Mouse (Mus musculus) hindbrain, postnatal 0 days (tissue): ENCODE data around the gene Pttg1ip. TPM values are rescaled to one million over a fixed set of nuclear protein-coding genes. Genes with fewer than 3 reads are reported as not detected.

Experiments
- ATAC-seq: fragments of 200-750 bp; cut with Nextera tagmentation; 2 replicates; pipeline ENCODE4 v1.8.0; 2017; ENCODE audit warnings: mild to moderate bottlenecking, moderate TSS enrichment, moderate library complexity
- DNase-seq: peaks from one replicate; pipeline ENCODE4 v3.0.0-alpha.2; 2015; ENCODE audit warnings: low spot score
- H3K27ac ChIP-seq: fragments of 300-500 bp; sonication (generic); 2 replicates; pipeline ENCODE4 v1.5.1; 2014; ENCODE audit warnings: mild to moderate bottlenecking
- H3K27me3 ChIP-seq: fragments of 300-500 bp; sonication (generic); 2 replicates; pipeline ENCODE4 v1.6.1; 2014; ENCODE audit warnings: low read length, mixed read lengths; ENCODE audit not compliant: insufficient read depth
- H3K36me3 ChIP-seq: fragments of 300-500 bp; sonication (generic); 2 replicates; pipeline ENCODE4 v1.6.1; 2014; ENCODE audit warnings: low read length, mixed read lengths; ENCODE audit not compliant: insufficient read depth
- H3K4me1 ChIP-seq: fragments of 300-500 bp; sonication (generic); 2 replicates; pipeline ENCODE4 v1.6.1; 2014; ENCODE audit warnings: antibody characterized with exemption, low read length, mixed read lengths; ENCODE audit not compliant: insufficient read depth
- H3K4me2 ChIP-seq: fragments of 300-500 bp; sonication (generic); 2 replicates; pipeline ENCODE4 v1.6.1; 2014; ENCODE audit warnings: low read depth, mild to moderate bottlenecking, low read length, moderate library complexity, mixed read lengths
- H3K4me3 ChIP-seq: fragments of 300-500 bp; sonication (generic); 2 replicates; pipeline ENCODE4 v1.5.1; 2014; ENCODE audit warnings: low read length
- H3K9ac ChIP-seq: fragments of 300-500 bp; sonication (generic); replicated peaks from 2 replicates; pipeline ENCODE4 v1.6.1; 2014; ENCODE audit warnings: mild to moderate bottlenecking, low read length, moderate library complexity, mixed read lengths
- H3K9me3 ChIP-seq: fragments of 300-500 bp; sonication (generic); 2 replicates; pipeline ENCODE4 v1.6.1; 2016; ENCODE audit warnings: low read length, mixed read lengths
- CTCF ChIP-seq: IDR thresholded peaks from 2 replicates; pipeline ENCODE4 v1.5.1; 2016; ENCODE audit warnings: antibody characterized with exemption, control low read depth, low read depth
- WGBS: fragments of 180-500 bp; shearing (Covaris S2); extraction: QIAGEN DNeasy Blood & Tissue Kit; methylation state at CpG from one replicate; pipeline ENCODE4 v1.1.7; 2014; 5-methylcytosine and 5-hydroxymethylcytosine counted together
- polyA plus RNA-seq: library from polyadenylated mRNA; unstranded; fragments of >200 nt; fragmentation: Nextera tagmentation; extraction: Ambion mirVana; gene quantifications from 2 replicates; pipeline ENCODE4 v1.2.1, GENCODE M21; 2015
- total RNA-seq: library from RNA; depleted of rRNA; stranded (reverse); fragments of >200 nt; gene quantifications from 2 replicates; pipeline ENCODE4 v1.2.3, GENCODE M21; 2014

Gene Pttg1ip
- total and polyA plus RNA-seq, 2 experiments from 2014 or later, result 85.9 to 87.3 TPM

DNA sequence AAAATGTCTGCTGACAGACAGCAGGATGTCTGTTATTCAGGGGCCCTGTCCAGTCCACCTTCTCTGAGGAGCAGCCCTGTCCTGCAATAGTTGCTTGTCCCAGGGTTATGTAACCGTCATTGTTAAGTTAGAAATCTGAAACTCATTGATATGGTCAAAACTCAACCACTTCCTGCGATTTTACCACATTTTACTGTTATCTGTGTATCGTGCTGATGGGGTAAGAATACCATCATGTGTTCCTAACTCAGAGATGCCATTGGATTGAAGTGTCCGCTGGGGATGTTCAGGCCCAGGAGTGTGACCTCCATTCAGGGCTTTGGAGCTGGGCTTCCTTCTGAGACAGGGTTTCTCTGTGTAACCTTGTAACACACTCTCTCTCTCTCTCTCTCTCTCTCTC is 26.6 kb upstream of the Pttg1ip start:
- WGBS, result 93% methylated on average over 4 of the region's 4 CpGs
- no peak for TF ChIP-seq CTCF
- Histone ChIP-seq H3K4me2 (no peak overlapping the region), H3K27me3 (no peaks in the 10 kb centered on the region), H3K4me3 (no peak overlapping the region), H3K27ac (no peak overlapping the region), H3K36me3 (no peaks in the 10 kb centered on the region), H3K4me1 (no peaks in the 10 kb centered on the region), H3K9me3 (no peaks in the 10 kb centered on the region), H3K9ac (no peak overlapping the region)
- ATAC-seq (no peak), DNase-seq (no peak)

DNA sequence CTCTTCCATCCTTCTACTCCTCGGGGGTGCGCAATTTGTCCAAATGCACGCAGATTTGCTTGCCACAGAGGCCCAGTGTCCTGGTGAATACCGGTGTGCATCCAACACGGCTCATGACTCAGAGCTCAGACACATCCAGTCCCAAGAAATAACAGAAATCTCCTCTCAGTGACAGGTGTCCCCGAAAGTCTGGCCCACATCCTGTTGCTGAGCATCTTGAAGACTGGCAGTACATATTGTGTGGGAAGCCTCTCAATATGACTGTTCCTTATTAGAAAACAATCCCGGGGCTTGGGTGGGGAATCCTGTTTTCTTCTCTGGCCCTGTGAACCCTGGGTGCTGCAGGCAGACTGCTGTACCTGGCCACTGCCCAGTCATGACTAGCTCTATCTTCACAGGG is 24.9 kb upstream of the Pttg1ip start:
- no peak overlapping the region for H3K4me2 ChIP-seq
- no peaks in the 10 kb centered on the region for H3K4me1 ChIP-seq
- DNase-seq, result no peak
- ATAC-seq, result no peak
- no peak overlapping the region for H3K9ac ChIP-seq
- H3K27me3 ChIP-seq, result no peaks in the 10 kb centered on the region
- no peak overlapping the region for H3K27ac ChIP-seq
- no peak for TF ChIP-seq CTCF
- H3K9me3 ChIP-seq, result no peaks in the 10 kb centered on the region
- no peaks in the 10 kb centered on the region for H3K36me3 ChIP-seq
- WGBS, result 88% methylated on average over 7 of the region's 7 CpGs
- no peak overlapping the region for H3K4me3 ChIP-seq

DNA sequence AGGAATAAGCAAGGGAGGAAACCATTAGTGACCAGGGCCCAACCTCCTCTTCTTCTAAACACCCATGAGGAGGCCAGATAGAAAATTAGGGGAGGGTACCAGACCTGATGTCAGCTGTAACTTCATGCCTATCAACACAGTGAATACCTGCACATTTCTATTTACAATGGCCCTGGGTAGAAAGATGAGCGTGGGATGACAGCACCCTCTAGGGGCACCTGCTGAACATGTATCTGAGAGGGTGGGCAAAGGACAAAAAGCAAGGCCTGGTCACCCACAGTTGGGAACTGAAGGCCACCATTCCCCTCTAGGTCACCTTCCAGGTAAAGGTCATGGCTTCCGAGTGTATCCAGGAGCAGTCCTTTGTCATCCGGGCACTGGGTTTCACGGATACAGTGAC is 23.9 kb upstream of the Pttg1ip start:
- ATAC-seq (no peak), DNase-seq (no peak)
- Histone ChIP-seq H3K27ac (no peak overlapping the region), H3K36me3 (no peaks in the 10 kb centered on the region), H3K9me3 (no peaks in the 10 kb centered on the region), H3K9ac (no peak overlapping the region), H3K4me2 (no peak overlapping the region), H3K27me3 (no peaks in the 10 kb centered on the region), H3K4me1 (no peaks in the 10 kb centered on the region), H3K4me3 (no peak overlapping the region)
- TF ChIP-seq CTCF, result peak; percentile 49
- 90% methylated on average over 4 of the region's 4 CpGs for WGBS

DNA sequence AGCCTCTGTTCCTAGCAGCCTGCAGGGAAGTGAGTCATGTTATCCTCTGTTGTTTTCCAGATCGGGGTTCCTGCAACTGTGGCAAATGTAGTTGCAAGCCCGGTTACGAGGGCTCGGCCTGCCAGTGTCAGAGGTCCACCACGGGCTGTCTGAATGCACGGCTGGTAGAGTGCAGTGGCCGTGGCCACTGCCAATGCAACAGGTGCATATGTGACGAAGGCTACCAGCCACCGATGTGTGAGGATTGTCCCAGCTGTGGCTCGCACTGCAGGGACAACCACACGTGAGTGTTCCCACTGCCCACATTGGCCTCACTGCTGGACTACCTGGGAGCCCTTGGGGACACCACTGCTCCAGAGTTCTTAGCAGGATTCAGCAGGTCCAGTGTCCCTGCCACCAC is 21.4 kb upstream of the Pttg1ip start:
- H3K27me3 ChIP-seq, result no peaks in the 10 kb centered on the region
- 84% methylated on average over 11 of the region's 11 CpGs for WGBS

DNA sequence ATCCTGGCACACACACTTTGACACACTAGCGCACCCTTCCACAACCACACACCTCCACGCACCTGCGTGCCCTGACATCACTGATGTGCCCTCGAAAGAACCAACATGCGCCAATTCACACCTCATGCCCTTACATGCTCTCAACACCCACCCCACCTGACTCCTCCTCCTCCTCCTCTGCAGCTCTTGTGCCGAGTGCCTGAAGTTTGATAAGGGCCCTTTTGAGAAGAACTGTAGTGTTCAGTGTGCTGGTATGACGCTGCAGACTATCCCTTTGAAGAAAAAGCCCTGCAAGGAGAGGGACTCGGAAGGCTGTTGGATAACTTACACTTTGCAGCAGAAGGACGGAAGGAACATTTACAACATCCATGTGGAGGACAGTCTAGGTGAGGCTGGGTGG is 20.7 kb upstream of the Pttg1ip start:
- WGBS, result 91% methylated on average over 9 of the region's 9 CpGs
- Histone ChIP-seq H3K4me2 (no peak overlapping the region), H3K4me1 (no peaks in the 10 kb centered on the region), H3K27ac (no peak overlapping the region), H3K36me3 (no peaks in the 10 kb centered on the region), H3K4me3 (no peak overlapping the region), H3K27me3 (no peaks in the 10 kb centered on the region), H3K9me3 (no peaks in the 10 kb centered on the region), H3K9ac (no peak overlapping the region)
- no peak for TF ChIP-seq CTCF
- ATAC-seq (no peak), DNase-seq (no peak)

More for the DNA sequence above, 21.4 kb upstream of the Pttg1ip start:
- DNase-seq (no peak), ATAC-seq (no peak)
- Histone ChIP-seq H3K4me2 (no peak overlapping the region), H3K36me3 (no peaks in the 10 kb centered on the region), H3K4me1 (no peaks in the 10 kb centered on the region), H3K4me3 (no peak overlapping the region), H3K9me3 (no peaks in the 10 kb centered on the region), H3K27ac (no peak overlapping the region), H3K9ac (no peak overlapping the region)
- no peak for TF ChIP-seq CTCF

DNA sequence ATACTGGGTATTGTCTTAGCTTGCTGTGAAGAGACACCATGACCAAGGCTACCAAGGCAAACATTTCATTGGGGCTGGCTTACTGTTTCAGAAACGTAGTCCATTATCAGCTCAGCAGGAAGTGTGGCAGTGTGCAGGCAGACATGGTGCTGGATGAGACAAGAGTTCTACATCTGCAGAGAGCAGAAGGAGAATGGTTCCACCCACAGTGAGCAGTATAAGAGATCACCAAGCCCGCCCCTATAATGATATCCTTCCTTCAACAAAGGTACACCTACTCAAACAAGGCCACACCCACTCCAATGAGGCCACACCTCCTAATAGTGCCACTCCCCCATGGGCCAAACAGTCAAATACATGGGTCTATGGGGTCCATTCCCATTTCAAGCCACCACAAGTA is 20.0 kb upstream of the Pttg1ip start:
- Histone ChIP-seq H3K27me3 (no peaks in the 10 kb centered on the region), H3K9me3 (no peaks in the 10 kb centered on the region), H3K36me3 (no peaks in the 10 kb centered on the region), H3K4me2 (no peak overlapping the region), H3K4me3 (no peak overlapping the region), H3K4me1 (no peaks in the 10 kb centered on the region), H3K9ac (no peak overlapping the region), H3K27ac (no peak overlapping the region)
- no peak for ATAC-seq
- no peak for DNase-seq
- no peak for TF ChIP-seq CTCF
- WGBS, result 74% methylated on average over 2 of the region's 2 CpGs

DNA sequence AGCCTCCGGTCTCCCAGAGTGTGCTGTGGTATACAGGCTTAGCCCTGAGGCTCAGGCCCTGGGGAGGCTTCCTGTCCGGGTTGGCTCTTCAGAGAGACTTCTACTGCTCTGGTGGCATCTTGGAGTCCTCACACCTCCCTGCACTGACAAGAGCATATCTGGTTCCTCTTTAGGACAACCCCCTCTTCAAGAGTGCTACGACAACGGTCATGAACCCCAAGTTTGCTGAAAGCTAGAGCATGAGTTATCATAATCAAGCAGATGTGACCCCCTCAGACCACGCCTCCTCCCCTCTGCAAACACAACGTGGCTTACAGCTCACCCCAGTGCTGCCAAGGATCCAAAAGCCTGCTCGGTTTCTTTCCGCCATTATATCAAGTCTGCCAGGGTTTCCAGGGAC is 16.5 kb upstream of the Pttg1ip start:
- no peak overlapping the region for H3K4me2 ChIP-seq
- H3K36me3 ChIP-seq, result no peaks in the 10 kb centered on the region
- H3K4me3 ChIP-seq, result no peak overlapping the region
- no peak for TF ChIP-seq CTCF
- no peak overlapping the region for H3K9ac ChIP-seq
- no peaks in the 10 kb centered on the region for H3K27me3 ChIP-seq
- WGBS, result 81% methylated on average over 8 of the region's 8 CpGs
- no peaks in the 10 kb centered on the region for H3K9me3 ChIP-seq
- H3K27ac ChIP-seq, result no peak overlapping the region
- no peak for DNase-seq
- no peak for ATAC-seq
- H3K4me1 ChIP-seq, result no peaks in the 10 kb centered on the region

DNA sequence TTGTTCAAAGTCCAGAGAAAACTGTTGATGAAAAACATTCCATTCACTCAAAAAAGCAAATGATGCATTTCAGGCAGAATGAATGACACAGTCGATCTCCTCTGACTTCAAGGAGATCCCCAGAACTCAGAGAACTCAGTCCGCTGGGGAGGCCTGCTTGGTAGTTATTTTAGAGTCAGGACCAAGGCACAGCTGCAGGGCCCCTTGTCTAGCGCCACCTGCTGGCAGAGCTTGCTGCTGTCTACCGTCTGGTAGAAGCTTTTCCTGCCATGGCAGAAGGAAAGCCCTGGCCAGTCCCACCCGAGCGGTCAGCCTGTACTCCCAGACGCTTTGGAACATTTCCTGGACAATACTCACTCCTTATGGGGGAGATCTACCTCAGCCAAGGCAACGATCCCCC is 14.9 kb upstream of the Pttg1ip start:
- DNase-seq, result peak; percentile 72
- Histone ChIP-seq H3K27ac (no peak overlapping the region), H3K4me1 (no peaks in the 10 kb centered on the region), H3K9ac (no peak overlapping the region), H3K9me3 (no peaks in the 10 kb centered on the region), H3K27me3 (no peaks in the 10 kb centered on the region), H3K4me2 (no peak overlapping the region), H3K4me3 (no peak overlapping the region), H3K36me3 (no peaks in the 10 kb centered on the region)
- WGBS, result 32% methylated on average over 8 of the region's 8 CpGs
- peak; percentile 80 for TF ChIP-seq CTCF
- ATAC-seq, result no peak
